Mouse (Mus musculus) c-Kit-positive CD71-positive TER-119-negative erythroid progenitor cells, embryonic 14.5 days (primary cell): ENCODE measurements at regions not wholly inside any gene's neighbourhood (a gene's known extent, or its start where the extent isn't known, plus 50 kb on each side); places are given as distances from the start of the nearest gene placed in this dataset.

Source experiments
- DNase-seq: peaks from one replicate; pipeline ENCODE4 v3.0.0-alpha.2; 2013; ENCODE audit warnings: low read depth

DNA sequence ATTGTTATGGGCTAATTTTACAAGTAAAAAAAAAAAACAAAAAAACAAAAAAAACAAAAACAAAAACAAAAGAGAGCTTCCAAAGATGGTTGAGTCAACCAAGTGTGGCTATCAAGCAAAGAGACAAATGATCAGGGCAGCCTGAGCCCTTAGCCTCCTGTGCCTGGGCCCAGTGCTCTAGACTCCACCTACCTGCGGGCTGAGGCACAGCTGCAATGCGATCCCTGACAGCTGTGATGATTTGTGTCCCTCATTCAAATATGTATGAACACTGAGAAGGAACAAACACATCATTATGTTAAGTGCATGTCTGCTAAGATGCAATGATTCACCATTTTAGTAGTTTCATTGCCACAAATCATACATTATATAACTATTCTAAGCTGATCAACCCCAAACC lies 199.0 kb upstream of the Thbs1 start:
- DNase-seq, result no peak

DNA sequence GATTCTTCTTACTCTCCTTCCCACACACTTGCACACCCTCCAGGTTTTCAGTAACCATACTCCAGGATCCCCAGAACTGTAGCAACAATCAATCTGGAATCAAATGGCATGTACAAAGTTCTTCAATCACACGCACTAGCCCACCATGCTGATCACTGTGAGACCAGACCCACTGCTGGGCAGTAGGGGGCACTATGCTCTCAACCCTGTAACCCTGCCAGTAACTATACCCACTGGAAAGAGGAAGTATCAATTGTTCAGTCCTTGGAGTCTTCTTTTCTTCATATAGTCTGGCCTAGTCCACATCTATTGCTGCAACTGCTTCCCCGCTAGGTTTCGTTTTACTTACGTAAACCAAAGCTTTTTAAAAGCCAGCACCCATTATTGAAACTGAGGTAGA lies 197.8 kb upstream of the Thbs1 start:
- DNase-seq, result no peak

- no peak for DNase-seq
Observed at GRCm38 (mm10) chr2:117915821-117916220, 195.9 kb upstream of the Thbs1 start.

DNA sequence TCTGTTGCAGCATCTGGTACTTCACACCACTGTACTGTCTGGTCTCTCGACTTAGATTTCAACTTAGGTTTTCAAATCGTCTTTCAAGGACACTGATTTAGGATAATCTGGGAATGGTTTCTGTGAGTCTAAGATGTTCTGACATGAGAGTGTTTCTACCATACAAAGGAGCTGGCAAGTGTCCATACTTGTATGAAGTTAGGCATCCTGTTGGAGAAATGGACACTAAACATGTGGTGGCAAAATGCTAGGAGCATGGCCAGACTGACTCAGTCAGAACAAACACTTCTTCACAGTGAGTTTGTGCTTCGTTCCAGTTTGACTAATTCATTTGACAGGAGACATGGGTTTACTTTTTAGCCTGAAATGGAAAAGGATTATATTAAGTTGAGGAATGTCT lies 194.5 kb upstream of the Thbs1 start:
- no peak for DNase-seq

GRCm38 (mm10) chr2:117924877-117925276 lies 186.8 kb upstream of the Thbs1 start:
- DNase-seq, result no peak

DNA sequence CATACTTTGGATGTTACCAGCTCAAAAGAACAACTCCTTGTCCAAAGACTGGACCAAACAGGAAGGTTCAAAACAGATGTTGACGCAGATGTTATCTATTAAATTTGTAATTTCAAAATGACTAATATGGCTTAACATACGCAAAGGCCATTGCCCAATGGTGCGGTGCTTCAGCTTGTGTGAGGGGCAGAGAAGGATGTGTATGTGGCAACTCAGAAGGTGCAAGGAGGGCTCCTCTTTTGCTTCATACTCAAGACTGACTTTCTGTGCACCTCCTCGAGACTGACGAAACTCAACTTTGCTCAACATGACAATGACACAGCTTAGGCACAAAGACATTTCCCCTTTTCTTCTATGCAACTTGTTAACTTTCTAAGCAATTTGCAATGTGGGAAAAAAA lies 186.3 kb upstream of the Thbs1 start:
- no peak for DNase-seq

- DNase-seq, result no peak
Observed at GRCm38 (mm10) chr2:117928062-117928461, 183.6 kb upstream of the Thbs1 start.

DNA sequence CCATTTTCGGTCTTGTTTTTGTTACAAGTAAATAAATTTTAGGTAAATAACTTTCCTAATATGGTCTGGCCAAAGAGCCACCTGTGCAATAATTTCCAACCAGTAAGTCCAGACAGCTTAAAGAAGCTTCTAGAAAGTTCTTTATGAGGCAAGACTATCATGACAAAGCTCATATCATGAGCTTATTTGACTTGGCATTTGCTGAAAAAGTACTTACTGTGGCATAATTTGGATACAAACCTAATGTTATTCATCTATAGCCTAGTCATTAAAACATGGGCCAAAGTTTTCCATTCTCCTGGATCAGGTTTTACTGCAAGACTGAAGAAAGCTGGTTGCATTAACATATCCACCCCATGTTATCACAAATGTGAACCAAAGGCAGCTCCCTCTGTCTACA lies 182.1 kb upstream of the Thbs1 start:
- no peak for DNase-seq

GRCm38 (mm10) chr2:117930895-117931537 lies 180.7 kb upstream of the Thbs1 start:
- no peak for DNase-seq

GRCm38 (mm10) chr2:117936590-117936989 lies 175.1 kb upstream of the Thbs1 start:
- no peak for DNase-seq

DNA sequence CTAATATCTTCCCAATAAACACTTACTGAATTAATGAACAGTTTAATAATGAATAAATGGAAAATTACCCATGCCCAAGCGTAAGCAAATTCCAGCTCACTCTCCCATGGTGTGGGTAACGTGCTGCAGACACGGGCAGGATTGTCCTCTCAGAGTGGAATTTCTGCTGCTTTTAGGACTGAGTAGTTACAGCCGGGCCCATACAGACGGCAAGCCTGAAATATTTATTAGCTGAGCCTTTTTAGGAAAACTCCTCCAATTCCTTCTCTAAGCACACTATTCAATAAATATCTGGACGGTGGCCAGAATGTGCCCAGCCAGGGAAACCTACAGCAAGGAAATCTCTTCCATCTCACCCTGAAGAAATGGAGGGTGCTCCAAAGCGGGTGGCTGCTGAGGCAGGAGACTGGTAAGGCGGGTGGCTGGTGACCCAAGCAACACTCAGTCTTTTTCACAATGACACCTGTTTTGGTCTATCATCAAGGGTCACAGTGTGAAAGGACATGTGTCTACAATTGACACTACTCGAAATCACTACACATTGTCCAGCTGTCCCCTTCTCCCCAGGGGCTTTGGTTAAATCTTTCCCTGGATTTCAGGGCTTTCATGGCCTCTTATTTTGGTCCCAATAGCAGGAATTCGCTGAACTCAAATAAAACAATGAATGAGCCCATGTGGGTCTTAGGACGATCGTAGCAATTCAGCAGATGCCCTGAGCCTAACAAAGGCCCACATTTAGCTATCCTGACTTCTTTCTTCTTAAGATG lies 173.2 kb upstream of the Thbs1 start:
- DNase-seq, result no peak

DNA sequence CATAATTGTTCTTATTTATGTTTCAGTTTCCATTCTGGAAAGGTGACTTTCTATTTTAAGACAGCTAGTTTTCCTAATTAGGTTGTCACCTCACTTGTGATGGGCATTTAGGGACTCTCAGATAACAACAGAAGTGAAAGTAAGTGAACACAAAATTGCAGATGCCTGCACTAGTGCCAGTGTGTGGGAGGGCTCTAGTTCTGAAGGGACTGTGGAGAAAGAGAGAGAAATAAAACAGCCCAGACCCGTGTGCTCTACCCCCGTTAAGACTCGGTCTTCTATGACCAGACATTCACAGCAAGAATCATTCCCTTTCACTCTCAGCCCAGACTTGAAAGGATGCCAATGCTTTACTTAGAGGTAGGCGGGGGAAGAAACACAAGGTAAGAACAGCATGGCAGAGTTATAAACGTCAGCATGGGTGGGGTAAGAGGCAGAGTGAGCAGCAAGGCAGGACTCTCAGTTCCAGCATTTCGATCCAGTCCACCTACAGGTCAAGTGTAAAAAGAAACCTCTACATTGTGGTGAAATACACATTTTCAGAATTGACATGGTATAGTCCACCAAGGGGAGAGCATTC lies 170.1 kb upstream of the Thbs1 start:
- DNase-seq, result no peak

DNA sequence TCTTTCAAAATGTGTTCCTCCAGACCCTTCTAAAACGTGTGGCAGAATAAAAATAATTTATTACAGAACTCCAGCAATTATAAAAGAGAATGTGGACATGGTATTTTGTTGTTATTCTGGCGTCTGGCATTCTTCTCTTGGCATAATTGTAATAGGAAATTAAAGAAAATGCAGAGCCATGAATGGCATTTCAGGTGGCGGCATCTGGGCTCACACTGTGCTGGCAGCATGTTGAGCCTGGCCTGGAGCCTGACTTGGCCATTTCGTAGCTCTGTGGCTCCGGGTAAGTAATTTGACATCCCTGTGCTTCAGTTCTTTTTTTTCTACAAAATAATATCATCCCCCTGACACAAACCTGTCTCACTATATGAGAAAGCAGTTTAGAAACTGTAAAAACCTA lies 168.0 kb upstream of the Thbs1 start:
- no peak for DNase-seq

DNA sequence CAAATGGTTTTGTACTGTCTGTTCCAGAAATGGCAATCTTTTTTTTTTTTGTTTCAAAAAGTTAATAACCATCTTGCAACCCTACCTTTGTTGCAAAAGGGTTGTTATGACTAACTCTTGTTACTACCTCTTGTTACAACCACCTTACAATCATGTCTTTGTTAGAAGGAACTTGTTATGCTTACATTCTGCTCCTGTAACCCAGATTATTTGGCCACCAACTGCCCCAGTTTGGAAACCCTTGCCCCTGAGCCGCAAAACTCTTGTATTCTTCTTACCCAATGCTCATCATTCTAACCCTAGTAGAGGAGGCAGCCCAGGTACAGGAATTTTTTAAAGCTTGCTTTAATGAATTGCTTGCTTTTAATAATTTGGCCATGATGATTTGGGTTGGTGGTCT lies 167.4 kb upstream of the Thbs1 start:
- no peak for DNase-seq

- no peak for DNase-seq
Observed at GRCm38 (mm10) chr2:117944942-117945341, 166.7 kb upstream of the Thbs1 start.

DNA sequence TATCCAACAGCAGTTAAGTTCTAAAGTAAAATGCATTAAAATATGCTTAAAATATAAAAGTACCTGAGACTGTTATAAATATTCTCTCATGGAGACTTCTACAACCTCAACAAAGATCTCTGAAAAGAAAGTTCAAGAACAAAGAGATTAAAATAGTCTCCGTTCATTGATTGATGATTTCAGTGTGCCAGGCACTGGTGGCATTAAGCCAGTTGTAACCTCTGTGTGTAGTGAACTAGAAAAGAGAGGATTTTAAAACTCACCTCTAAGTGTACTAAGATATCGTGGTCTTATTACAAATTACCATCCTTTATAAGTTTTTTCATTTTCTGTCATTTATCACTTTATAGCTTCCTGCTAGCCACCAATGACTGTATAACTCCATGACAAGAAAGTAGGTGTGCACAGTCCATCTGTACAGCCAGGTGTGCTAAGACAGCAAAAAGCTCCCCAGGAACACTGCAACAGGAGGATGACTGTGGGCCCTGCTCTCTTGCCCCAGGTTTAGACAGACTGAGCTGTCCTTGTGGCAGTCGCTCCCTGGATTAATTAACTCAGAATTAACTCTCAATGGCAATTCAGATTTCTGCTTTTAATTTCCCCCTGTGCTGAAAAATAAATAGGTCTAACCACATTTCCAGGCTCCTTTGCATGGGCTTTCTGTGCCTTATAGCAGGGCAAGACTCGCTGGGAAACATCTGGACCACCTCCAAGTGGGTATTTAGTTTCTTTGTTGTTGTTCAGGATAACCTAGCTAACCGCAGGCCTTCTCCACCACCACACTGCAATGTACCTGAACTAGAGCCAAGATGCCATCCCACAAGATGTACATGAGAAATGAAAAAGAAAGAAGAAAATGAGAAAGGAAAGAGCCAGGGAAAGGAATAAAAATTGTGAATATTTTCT lies 161.0 kb upstream of the Thbs1 start:
- DNase-seq, result no peak

GRCm38 (mm10) chr2:117951337-117951718 lies 160.3 kb upstream of the Thbs1 start:
- DNase-seq, result no peak

- no peak for DNase-seq
Observed at GRCm38 (mm10) chr2:117958737-117959136, 152.9 kb upstream of the Thbs1 start.

GRCm38 (mm10) chr2:117959440-117959839 lies 152.2 kb upstream of the Thbs1 start:
- no peak for DNase-seq

DNA sequence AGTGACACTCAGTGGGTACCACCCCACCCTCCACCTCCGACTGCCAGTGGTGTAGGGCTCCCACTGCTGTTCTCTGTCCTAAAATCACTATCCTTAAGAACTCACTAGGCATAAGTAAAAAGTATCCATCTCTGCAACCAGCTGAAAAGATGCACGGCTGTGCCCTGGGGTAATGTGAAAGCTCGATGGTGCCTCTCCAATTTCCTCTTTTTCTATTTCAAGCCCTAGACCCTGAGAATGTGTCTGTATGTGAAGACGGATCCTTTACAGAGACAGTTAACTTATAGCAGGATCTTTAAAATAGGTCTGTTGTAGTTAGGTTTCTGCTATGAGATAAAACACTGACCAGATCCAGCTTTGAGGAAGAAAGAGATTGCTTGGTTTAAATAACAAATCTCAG lies 149.1 kb upstream of the Thbs1 start:
- no peak for DNase-seq

- no peak for DNase-seq
Observed at GRCm38 (mm10) chr2:117963526-117963925, 148.2 kb upstream of the Thbs1 start.

DNA sequence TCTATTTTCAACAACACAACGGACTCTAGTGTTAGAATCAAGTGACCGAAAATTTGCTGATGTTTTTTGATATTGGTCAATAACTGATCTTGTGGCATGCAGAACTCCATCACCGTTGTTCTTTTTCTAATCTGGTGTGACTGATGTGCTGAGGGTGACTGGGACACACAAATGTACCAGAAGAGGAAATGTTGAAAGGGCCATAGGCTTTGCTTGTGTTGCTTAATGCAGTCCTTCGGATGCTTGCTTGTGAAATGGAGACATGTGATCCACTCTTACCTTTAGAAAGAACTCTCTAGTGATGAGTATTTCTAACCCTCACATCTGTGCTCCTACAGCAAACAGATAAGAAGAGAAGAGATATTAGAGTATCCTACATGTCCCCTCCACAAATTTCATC lies 145.9 kb upstream of the Thbs1 start:
- no peak for DNase-seq

- no peak for DNase-seq
Observed at GRCm38 (mm10) chr2:117968731-117969130, 142.9 kb upstream of the Thbs1 start.
